Mouse (Mus musculus): ENCODE results near the gene Rpap1.

DNA sequence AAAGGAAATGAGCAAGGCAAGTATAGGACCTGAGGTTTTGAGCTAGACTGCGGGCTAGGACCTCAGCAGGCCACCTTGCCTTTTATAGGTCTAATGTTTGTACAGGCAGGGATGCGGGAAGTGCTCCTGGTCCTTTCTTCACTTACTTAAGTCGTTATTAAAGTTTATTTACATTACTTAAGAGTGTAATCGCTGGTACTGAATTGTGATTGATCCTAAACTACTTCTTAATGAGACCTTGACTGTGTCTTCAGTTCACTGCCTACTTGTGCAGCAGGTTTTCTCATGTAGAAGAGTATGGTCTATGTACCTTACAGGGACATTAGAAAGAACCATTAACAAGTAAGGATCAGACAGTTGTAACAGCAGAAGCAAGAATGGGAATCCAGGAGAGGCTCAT, 56.6 kb downstream of the Rpap1 start:
- no peak for TF ChIP-seq CTCF (IDR thresholded peaks at IDR 0.05; ENCODE audit: low read depth)
- no peak for TF ChIP-seq EP300 (IDR thresholded peaks at IDR 0.05; ENCODE audit: low read depth)

All from liver, postnatal 0 days (tissue).